Mouse (Mus musculus) megakaryocyte, embryonic 14.5 days (primary cell): ENCODE data around the gene Fam129a. TPM values are rescaled to one million over a fixed set of nuclear protein-coding genes. Genes with fewer than 3 reads are reported as not detected.

Experiments
- H3K27me3 ChIP-seq: replicated peaks from 2 replicates; pipeline ENCODE3; 2012; ENCODE audit warnings: inconsistent platforms
- H3K36me3 ChIP-seq: replicated peaks from 2 replicates; pipeline ENCODE3; 2012; ENCODE audit warnings: low read length, inconsistent platforms, mixed read lengths
- H3K4me1 ChIP-seq: 2 replicates; pipeline ENCODE4 v1.6.1; 2012; ENCODE audit warnings: inconsistent platforms
- H3K4me3 ChIP-seq: replicated peaks from 2 replicates; pipeline ENCODE3; 2012; ENCODE audit warnings: moderate library complexity, mild to moderate bottlenecking, inconsistent platforms
- H3K9me3 ChIP-seq: 2 replicates; pipeline ENCODE4 v1.6.1; 2012; ENCODE audit warnings: inconsistent platforms
- FLI1 ChIP-seq: IDR thresholded peaks from 2 replicates; pipeline ENCODE4 v1.6.1; 2012; ENCODE audit warnings: low read length, inconsistent platforms, mixed read lengths
- GATA1 ChIP-seq: IDR thresholded peaks from 3 replicates; pipeline ENCODE4 v1.6.1; 2012; ENCODE audit warnings: mixed read lengths, low read length, inconsistent platforms, borderline replicate concordance
- polyA plus RNA-seq: library from polyadenylated mRNA; stranded (reverse); fragments of >175 nt; gene quantifications from 2 replicates; pipeline ENCODE4 v1.2.3, GENCODE M21; 2012; ENCODE audit warnings: low replicate concordance; ENCODE audit not compliant: insufficient read depth

Gene Fam129a
- polyA plus RNA-seq, 1 experiment, result 1.0 TPM

GRCm38 (mm10) chr1:151625260-151625659, 54.3 kb downstream of the Fam129a start:
- peaks cover 2% of the 10 kb centered on the region for H3K27me3 ChIP-seq
- H3K9me3 ChIP-seq, result no peaks in the 10 kb centered on the region
- no peaks in the 10 kb centered on the region for H3K36me3 ChIP-seq
- peaks cover 7% of the 10 kb centered on the region for H3K4me1 ChIP-seq
- TF ChIP-seq GATA1 (no peak), FLI1 (no peak)
- H3K4me3 ChIP-seq, result no peak overlapping the region

- Histone ChIP-seq H3K27me3 (no peaks in the 10 kb centered on the region), H3K4me1 (peaks cover 7% of the 10 kb centered on the region), H3K36me3 (no peaks in the 10 kb centered on the region), H3K9me3 (no peaks in the 10 kb centered on the region), H3K4me3 (no peak overlapping the region)
- TF ChIP-seq GATA1 (no peak), FLI1 (no peak)
Observed at GRCm38 (mm10) chr1:151625690-151626089, 54.7 kb downstream of the Fam129a start.

DNA sequence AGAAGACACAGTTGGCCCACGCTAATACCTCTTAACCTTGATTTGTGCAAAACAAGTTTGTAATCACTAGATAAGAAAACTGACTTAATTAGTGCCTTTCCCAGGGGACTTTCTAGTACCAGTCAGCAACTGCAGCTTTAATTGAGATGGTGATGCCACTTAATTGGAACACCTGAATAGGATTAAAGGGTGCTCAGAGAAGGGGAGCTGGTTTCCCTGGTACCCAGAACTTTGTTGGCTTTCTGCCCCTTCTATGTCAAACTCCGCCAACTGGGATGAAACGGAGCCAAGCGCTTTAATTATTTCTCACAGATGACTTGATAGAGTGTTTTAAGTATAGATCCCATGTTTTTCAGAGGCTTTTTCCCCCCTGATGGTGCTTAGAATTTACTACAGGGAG, 55.6 kb downstream of the Fam129a start:
- Histone ChIP-seq H3K4me3 (no peak overlapping the region), H3K4me1 (peaks cover 3% of the 10 kb centered on the region; the same call in 1 of the 2 replicates), H3K9me3 (no peaks in the 10 kb centered on the region), H3K36me3 (no peaks in the 10 kb centered on the region), H3K27me3 (no peaks in the 10 kb centered on the region)
- no peak for TF ChIP-seq GATA1
- no peak for TF ChIP-seq FLI1

- Histone ChIP-seq H3K36me3 (no peaks in the 10 kb centered on the region), H3K27me3 (no peaks in the 10 kb centered on the region), H3K4me3 (no peak overlapping the region), H3K9me3 (0 out of 2 replicates have a peak, but pooled peaks cover 3% of the 10 kb centered on the region), H3K4me1 (peaks cover 3% of the 10 kb centered on the region; the same call in 1 of the 2 replicates)
- TF ChIP-seq FLI1 (no peak), GATA1 (no peak)
Observed at GRCm38 (mm10) chr1:151627141-151627540, 56.2 kb downstream of the Fam129a start.

DNA sequence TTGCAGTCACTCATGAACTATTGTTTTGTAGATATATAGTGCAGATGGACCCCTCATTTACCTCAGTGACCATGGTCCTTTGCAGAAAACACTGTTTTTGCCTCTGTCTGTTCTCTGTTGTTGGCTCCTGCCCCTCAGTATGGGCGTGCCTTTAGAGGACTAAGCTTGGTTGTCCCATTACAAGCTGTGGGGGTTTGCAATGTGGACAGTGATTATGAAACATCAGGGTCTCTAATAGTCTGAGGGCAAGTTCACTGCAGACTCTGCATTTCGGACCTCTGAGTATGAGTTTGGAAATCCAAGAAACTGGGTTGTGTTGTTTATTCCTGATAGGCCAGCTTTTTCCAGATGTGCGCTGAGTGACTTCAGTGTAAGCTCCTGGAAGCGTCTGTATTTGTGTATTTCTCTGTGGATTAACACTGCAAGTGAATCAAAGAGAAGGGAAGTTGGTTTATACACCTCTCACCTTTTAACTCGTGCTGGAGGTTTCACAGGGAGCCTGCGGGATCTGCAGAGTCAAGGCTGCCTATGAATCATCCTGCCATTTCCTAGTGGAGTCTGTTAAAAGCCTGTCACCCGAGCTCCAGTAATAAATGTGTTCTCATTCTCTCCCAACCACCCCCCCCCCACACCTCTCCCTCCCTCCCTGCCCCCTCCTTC, 58.7 kb downstream of the Fam129a start:
- TF ChIP-seq GATA1 (no peak), FLI1 (no peak)
- Histone ChIP-seq H3K4me1 (peaks cover 3% of the 10 kb centered on the region; the same call in 1 of the 2 replicates), H3K4me3 (no peak overlapping the region), H3K9me3 (peaks cover 12% of the 10 kb centered on the region), H3K36me3 (no peaks in the 10 kb centered on the region), H3K27me3 (no peaks in the 10 kb centered on the region)

- no peaks in the 10 kb centered on the region for H3K27me3 ChIP-seq
- H3K4me1 ChIP-seq, result no peaks in the 10 kb centered on the region
- H3K4me3 ChIP-seq, result no peak overlapping the region
- H3K9me3 ChIP-seq, result peaks cover 12% of the 10 kb centered on the region
- no peaks in the 10 kb centered on the region for H3K36me3 ChIP-seq
- no peak for TF ChIP-seq GATA1
- no peak for TF ChIP-seq FLI1
Observed at GRCm38 (mm10) chr1:151630251-151630628, 59.3 kb downstream of the Fam129a start.

GRCm38 (mm10) chr1:151631061-151631460, 60.1 kb downstream of the Fam129a start:
- no peaks in the 10 kb centered on the region for H3K4me1 ChIP-seq
- TF ChIP-seq GATA1, result no peak
- no peak for TF ChIP-seq FLI1
- peaks cover 12% of the 10 kb centered on the region for H3K9me3 ChIP-seq
- H3K27me3 ChIP-seq, result peaks cover 1% of the 10 kb centered on the region
- no peaks in the 10 kb centered on the region for H3K36me3 ChIP-seq
- H3K4me3 ChIP-seq, result no peak overlapping the region

DNA sequence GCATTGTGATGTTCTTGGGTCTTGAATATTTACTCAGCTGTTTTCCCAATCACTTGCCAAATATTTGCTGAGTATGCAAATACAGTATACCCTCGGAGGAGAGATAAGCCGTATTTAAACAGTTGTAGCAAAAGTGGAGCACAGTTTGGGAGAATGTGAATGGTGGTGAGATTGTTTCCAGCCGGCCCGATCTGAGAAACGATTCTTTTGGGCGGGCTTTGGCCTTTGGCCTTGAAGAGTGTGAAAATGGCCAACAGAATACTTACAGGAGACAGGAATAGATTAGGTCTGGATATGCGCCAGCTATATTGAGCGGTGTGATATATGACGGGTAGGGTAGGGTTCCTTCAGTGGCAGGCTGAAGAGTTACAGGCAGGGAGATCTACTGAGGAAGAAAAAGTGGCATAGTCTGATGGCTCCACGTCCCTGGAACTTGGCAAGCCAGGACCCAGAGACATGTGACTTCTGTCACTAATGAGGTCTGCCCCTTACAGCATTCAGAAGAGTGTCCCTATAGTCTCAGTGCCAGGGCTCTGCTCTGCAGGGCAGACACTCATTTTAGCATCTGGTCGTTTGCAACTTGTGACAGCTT, 60.8 kb downstream of the Fam129a start:
- H3K9me3 ChIP-seq, result peaks cover 12% of the 10 kb centered on the region
- H3K4me3 ChIP-seq, result no peak overlapping the region
- no peak for TF ChIP-seq FLI1
- no peak for TF ChIP-seq GATA1
- no peaks in the 10 kb centered on the region for H3K36me3 ChIP-seq
- H3K4me1 ChIP-seq, result no peaks in the 10 kb centered on the region; the same call in 1 of the 2 replicates
- H3K27me3 ChIP-seq, result peaks cover 2% of the 10 kb centered on the region

DNA sequence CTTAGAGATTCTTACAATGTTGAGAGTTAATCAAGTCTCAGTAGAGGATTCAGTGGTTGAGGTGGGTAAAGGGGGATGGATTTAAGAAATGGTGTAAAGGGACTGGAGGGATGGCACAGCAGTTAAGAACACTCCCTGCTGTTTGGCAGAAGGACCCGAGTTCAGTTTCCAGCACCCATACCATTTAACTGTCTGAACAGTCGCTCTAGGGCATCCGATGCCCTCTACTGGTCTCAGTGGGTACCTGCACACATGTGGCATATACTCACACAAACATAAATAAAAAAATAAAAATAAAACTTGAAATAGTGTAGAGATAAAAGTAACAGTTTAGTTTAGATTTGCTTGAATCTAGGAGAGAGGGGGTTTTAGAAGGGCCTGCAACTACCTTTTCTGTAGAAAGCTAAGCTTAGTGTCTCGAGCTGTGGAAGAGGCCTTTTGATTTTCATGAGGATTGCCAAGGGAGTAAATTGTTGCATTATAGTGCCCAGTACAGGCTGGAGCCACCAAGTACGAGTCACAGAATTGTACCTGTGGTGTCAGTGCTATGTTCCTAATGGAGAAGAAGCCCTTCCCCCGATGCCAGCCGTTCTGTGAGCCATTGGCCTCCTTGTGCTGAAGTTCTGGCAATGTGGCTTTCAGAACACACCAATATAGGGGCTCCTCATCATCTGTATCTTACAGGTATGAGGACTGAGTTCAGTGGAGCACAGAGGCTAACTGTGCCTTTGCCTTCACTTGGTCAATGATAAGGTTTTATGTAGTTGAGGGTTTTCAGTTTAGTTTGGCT, 61.8 kb downstream of the Fam129a start:
- H3K4me3 ChIP-seq, result no peak overlapping the region
- H3K9me3 ChIP-seq, result peaks cover 12% of the 10 kb centered on the region
- TF ChIP-seq GATA1 (no peak), FLI1 (no peak)
- H3K36me3 ChIP-seq, result no peaks in the 10 kb centered on the region
- H3K4me1 ChIP-seq, result peaks cover 4% of the 10 kb centered on the region
- peaks cover 2% of the 10 kb centered on the region for H3K27me3 ChIP-seq

GRCm38 (mm10) chr1:151636637-151637036, 65.7 kb downstream of the Fam129a start:
- Histone ChIP-seq H3K4me3 (no peak overlapping the region), H3K9me3 (peaks cover 25% of the 10 kb centered on the region), H3K4me1 (peaks cover 4% of the 10 kb centered on the region), H3K36me3 (no peaks in the 10 kb centered on the region), H3K27me3 (peaks cover 2% of the 10 kb centered on the region)
- TF ChIP-seq FLI1 (no peak), GATA1 (no peak)
